Mouse (Mus musculus) cerebellum, postnatal 10 days (tissue): ENCODE results near the gene Slc9a9.
A peak's percentile ranks its signal among the peaks of the same experiment; 100 is the strongest.

Source experiments
- DNase-seq, 2 experiments: peaks; one replicate each; pipeline ENCODE4 v3.0.0; 2021; ENCODE audit warnings: mixed read lengths in 2 of 2

Gene Slc9a9

GRCm38 (mm10) chr9:94685640-94686039, 15.9 kb downstream of the Slc9a9 start:
- no peak for DNase-seq

GRCm38 (mm10) chr9:94686380-94686779, 16.7 kb downstream of the Slc9a9 start:
- no peak for DNase-seq

- DNase-seq, result no peak
Observed at GRCm38 (mm10) chr9:94687203-94687859, 17.6 kb downstream of the Slc9a9 start.

- no peak for DNase-seq
Observed at GRCm38 (mm10) chr9:94691311-94692087, 21.8 kb downstream of the Slc9a9 start.

GRCm38 (mm10) chr9:94692122-94692521, 22.4 kb downstream of the Slc9a9 start:
- peak; percentile 15 to 31 for DNase-seq

- DNase-seq, result no peak
Observed at GRCm38 (mm10) chr9:94694243-94694642, 24.5 kb downstream of the Slc9a9 start.

GRCm38 (mm10) chr9:94694983-94695382, 25.3 kb downstream of the Slc9a9 start:
- DNase-seq, result no peak

- DNase-seq, result no peak
Observed at GRCm38 (mm10) chr9:94696539-94697079, 26.9 kb downstream of the Slc9a9 start.

GRCm38 (mm10) chr9:94698175-94698574, 28.5 kb downstream of the Slc9a9 start:
- no peak for DNase-seq

- peak; percentile 65 to 69 for DNase-seq
Observed at GRCm38 (mm10) chr9:94700549-94700948, 30.8 kb downstream of the Slc9a9 start.

GRCm38 (mm10) chr9:94701193-94701869, 31.6 kb downstream of the Slc9a9 start:
- DNase-seq, result no peak

GRCm38 (mm10) chr9:94701965-94702634, 32.4 kb downstream of the Slc9a9 start:
- peak; percentile 26 to 32 for DNase-seq

GRCm38 (mm10) chr9:94704986-94705757, 35.5 kb downstream of the Slc9a9 start:
- peak; percentile 78 to 82 for DNase-seq

GRCm38 (mm10) chr9:94705758-94706026, 36.0 kb downstream of the Slc9a9 start:
- peak in 1 of 2 experiments; percentile 37 for DNase-seq

- DNase-seq, result no peak
Observed at GRCm38 (mm10) chr9:94712084-94712483, 42.4 kb downstream of the Slc9a9 start.

GRCm38 (mm10) chr9:94716695-94717094, 47.0 kb downstream of the Slc9a9 start:
- no peak for DNase-seq

GRCm38 (mm10) chr9:94723631-94724030, 53.9 kb downstream of the Slc9a9 start:
- DNase-seq, result no peak

- DNase-seq, result peak; percentile 77 to 81
Observed at GRCm38 (mm10) chr9:94725121-94725520, 55.4 kb downstream of the Slc9a9 start.

- DNase-seq, result peak; percentile 61 to 78
Observed at GRCm38 (mm10) chr9:94727457-94727856, 57.7 kb downstream of the Slc9a9 start.

GRCm38 (mm10) chr9:94730396-94730795, 60.7 kb downstream of the Slc9a9 start:
- DNase-seq, result no peak

GRCm38 (mm10) chr9:94732136-94732535, 62.4 kb downstream of the Slc9a9 start:
- DNase-seq, result peak; percentile 57 to 67
